Mouse (Mus musculus) G1E-ER4 (cell line): ENCODE results near the gene Gm49355. TPM values are rescaled to one million over a fixed set of nuclear protein-coding genes. Genes with fewer than 3 reads are reported as not detected.

Experiments used
- GATA1 ChIP-seq: IDR thresholded peaks from one replicate; pipeline ENCODE4 v1.8.0; 2012; ENCODE audit warnings: low read length, inconsistent platforms
- polyA plus RNA-seq: library from polyadenylated mRNA; stranded (reverse); fragments of >175 nt; gene quantifications from 2 replicates; pipeline ENCODE4 v1.2.3, GENCODE M21; 2012

Gm49355 gene
- polyA plus RNA-seq, 1 experiment: not detected

DNA sequence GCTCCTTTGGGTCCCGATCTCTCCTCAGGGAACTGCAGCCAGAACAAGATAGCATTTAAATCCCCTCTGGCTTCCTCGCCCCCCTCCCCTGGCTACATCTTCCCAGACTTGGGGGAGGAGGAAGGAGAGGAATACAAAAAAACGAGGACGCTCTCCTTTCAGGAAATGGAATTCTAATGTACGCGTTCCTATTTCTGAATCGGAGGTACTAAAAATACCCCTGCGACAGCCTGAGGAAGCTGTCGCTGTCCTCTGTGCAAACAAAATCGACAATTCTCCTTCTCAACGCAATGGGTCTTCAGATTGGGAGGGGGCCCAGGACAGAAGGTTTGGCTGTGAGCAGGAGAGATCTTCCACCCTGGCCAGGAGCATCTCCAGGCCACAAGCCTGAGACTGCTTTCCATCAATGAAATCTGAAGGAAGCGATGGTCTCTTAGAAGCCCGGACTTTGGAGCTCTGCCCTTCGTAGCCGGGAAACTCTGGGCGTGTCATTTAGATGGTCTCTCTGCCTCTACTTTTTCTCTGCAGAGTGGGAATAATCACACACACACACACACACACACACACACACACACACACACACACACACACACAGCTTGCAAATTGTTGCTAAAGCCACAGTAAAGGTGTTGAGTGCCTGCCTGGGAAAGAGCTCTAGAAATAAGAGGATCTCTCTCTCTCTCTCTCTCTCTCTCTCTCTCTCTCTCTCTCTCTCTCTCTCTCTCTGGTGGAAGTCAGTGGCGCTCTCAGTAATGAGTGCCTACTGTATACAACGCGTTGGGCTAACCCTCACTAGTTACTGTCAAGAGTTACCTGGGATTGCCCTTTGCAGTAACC, 56.7 kb downstream of the Gm49355 start:
- no peak for TF ChIP-seq GATA1

DNA sequence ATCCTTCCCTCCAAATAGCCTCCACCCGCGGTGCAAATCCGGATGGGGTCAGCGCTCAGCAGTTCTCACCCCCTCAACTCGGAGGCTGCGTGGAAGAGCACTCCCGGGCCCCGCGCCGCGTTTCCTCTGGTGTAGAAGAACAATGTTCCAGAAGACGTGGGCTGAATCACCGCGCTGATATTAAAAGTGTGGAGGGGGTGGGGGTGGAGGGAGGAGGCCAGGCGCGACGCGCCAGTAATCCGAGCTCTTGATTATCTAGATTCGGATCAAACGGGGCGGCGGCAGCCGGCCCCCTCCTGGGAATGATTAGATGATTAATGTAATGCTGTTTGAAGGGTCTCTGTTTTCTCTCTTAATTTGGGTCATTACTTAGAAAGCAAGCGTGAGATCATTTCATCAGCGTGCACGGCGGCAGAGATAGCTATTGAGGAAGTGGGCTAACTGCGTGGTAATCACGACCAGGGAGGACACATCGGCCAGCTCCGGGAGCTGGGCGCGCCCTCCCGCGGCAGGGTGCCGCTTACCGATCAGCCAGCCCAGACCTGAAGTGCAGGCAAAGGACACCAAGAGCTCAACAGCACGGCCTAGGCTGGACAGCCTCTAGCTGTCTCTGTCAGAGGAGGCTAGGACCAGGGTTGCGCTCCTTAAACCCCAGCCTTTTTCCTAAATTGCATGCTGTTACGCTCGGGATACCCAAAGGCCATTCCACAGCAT, 57.5 kb downstream of the Gm49355 start:
- no peak for TF ChIP-seq GATA1

DNA sequence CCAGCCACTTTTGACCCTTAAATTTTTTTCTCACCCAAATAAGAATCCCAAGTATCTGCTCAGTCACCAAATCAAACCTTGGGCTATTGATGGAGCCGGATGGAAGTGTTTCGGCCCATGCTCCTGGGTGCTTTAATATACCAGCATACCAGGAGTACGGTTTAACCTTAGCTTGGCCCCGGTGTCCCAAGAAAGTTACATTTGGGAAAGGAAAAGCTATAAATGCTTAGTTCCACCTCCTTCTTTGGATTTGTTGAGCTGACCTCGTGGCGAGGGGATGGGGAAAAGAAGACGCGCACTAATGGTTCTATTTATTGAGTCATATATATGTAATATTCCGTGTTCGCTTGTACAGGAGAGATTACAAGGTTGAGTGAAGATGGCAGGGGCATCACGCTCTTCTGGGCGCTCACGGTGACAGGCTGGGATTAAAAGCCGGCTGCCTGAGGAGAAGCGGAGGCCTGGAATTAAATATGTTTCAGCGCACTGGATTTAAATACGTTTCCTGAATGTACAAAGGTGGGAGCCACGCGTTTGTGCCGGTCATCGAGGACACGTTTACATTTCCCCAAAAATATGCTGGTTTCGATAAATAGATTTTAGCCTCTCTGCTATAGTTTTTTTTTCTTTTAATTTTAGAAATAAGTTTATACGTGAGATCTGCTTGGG, 58.1 kb downstream of the Gm49355 start:
- no peak for TF ChIP-seq GATA1

DNA sequence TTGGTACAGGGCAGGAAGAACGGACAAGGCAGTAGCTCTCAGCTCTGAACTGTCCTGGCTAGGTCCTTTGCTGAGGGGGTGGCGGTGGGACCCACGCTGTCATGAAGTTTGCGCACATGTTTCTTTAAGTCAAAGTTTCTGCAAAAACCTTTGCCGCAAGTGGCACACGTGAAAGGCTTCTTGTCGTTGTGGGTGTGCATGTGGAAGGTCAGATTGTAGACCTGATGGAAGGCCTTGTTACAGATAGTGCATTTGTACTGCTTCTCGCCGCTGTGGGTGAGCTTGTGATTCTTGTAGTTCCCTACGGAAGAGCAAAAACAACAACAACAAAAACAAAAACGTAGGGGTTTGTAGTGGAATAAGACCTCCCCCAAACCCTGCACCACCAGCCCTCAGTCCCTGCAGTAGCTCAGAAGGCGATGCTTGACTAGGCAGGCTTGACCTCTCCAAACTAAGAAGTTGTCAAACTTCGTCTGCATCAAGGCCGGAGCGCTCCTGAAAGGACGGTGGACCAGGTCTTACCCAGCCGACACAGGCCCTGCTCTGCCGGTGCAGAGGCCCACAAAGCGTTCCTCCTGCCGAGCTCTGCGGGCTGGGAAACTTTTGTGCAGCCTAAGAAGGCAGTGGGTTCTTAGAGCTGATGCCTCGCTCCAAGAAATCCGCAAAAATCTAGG, 58.8 kb downstream of the Gm49355 start:
- no peak for TF ChIP-seq GATA1

DNA sequence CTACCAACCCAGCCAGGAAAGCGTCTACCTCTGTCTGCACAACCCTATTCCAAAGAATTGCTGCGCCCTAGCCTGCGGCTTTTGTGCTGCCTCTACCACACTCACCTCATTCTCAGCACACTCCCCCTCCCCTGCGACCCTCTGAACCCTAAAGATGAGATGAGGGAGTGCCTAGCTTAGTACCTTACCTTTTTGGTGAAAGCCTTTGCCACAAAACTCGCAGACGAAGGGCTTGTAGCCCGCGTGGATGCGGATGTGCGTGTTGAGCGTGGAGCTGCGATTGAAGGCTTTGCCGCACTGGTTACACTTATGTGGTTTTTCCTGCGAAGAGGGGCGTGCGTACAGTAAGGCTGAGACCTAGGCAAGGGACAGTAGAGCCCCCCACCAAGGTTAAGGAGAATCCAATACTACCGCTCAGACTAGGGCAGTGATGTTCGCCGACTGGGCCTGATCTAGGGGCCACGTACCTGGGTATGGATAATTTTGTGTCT, 59.7 kb downstream of the Gm49355 start:
- TF ChIP-seq GATA1: no peak

DNA sequence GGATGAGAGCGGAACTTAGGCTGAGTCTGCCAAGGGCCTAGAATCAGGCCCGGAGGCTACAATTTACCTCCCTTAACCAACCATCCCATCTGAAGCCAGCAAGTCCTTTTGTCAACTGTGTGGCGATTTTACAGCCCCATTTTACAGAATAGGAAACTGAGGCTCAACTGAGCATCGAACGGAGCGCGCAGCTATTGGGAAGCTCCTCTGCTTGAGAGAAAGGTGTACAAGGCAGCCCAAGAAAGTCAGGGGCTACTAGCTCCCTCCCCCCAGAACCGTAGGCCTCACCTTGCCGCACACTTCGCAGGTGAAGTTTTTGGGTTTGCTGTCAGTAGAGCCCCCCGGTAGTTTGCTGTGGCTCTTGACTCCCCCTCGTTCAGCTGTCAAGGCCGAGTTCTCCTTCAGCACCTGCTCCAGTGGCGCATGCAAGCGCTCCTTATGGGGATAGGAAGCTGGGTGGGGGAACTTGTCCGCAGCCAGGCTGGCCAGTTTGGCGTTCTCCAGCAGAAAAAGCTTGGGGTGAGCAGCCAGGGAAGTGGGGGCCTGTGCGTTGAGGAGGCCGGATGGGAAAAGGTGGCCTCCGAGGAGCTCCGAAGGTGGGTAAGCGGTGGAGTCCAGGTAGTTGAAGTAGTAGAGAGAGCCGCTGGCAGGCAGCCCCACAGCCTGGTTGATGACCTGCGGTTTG, 60.4 kb downstream of the Gm49355 start:
- TF ChIP-seq GATA1: no peak

DNA sequence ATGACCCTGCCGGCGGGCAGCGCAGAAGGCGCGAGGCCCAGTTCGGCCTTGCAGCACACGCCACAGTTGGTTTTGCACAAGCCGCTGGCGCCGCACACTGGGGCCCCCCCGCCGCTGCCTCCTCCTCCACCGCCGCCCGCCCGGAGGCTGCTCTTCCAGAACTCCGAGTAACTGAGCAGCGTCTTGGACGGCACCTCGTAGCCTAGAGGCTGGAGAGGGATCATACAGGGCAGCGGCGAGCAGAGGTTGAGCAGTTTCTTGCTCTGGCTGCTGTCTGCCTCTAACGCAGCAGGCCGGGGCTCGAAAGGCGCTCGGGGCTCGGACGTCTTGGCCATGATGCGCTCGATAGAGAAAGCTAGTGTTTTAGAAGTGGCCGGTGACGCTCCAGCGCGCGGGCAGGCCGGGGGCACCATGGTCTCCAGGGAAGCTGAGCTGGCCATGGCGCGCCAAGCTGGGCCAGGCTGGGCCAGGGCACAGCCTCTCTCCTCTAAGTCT, 61.0 kb downstream of the Gm49355 start:
- no peak for TF ChIP-seq GATA1

DNA sequence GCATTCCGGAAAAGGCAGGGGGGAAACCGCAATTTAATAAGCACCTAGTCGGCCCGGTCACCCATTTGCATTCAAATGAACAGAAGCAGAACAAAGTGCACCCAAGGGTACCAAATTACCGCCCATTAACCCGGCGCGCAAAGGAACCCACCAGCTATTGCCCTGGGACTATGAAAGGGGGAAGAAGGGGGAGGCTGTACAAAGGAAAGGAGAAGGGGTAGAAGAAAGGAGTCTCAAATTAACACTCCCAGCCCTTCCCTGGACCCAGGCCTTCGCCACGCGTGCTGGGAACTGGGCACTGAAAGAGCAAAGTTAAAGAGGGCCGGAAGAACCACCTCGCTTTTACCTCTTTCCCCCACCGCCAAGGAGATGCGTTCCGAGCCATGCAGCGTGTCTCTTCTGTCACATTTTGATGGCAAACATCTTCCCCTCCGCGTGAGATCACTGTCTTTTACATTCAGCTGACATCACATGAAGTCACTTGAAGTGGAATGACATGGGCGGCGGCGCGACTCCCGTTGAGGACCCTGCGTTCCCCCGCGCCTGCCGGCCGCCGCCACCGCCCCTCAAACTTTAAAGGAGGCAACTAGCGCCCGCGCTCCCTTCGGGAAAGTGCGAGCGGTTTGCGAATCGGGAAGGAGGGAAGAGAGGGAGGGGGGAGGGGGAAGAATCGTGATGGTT, 61.6 kb downstream of the Gm49355 start:
- TF ChIP-seq GATA1: no peak

DNA sequence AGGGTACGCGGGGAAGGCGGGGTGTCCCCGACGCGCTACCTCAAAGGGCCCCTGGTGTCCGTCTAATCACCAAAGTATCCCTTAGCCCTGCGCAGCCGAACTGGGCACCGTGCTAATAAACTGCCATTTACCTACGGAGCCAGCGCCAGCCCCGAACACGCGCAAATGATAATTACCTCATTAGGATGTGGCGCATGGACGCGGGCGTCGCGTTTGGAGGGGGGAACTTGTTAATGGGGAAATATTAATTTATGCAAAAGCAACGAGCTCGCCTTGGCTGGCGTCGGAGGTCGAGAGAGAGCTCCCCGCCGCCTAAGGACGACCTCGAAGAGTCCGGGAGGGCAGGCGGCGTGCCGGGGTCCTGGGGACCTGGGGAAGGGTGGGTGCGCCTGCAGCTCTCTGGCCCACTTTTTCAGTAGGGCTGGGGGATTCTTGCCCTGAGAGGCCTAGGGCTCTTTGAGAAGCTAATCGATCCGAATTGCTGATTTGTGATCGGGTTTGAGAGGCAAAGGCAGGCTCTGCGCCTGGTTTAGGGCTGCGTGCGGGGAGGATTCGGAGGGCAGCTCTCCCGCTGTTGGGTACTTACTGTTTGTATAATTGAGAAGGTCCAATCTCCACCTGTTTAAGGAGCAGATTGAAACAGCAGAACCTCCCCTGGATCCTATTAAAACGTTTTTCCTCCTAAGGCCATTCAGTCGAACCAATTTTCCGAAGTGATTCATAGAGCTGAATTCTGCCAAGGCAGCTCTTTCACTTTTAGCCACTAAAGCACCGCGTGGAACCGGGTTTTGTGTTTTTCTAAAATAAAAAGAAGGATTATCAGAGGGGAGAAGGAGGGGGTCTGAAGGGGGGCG, 62.5 kb downstream of the Gm49355 start:
- no peak for TF ChIP-seq GATA1

DNA sequence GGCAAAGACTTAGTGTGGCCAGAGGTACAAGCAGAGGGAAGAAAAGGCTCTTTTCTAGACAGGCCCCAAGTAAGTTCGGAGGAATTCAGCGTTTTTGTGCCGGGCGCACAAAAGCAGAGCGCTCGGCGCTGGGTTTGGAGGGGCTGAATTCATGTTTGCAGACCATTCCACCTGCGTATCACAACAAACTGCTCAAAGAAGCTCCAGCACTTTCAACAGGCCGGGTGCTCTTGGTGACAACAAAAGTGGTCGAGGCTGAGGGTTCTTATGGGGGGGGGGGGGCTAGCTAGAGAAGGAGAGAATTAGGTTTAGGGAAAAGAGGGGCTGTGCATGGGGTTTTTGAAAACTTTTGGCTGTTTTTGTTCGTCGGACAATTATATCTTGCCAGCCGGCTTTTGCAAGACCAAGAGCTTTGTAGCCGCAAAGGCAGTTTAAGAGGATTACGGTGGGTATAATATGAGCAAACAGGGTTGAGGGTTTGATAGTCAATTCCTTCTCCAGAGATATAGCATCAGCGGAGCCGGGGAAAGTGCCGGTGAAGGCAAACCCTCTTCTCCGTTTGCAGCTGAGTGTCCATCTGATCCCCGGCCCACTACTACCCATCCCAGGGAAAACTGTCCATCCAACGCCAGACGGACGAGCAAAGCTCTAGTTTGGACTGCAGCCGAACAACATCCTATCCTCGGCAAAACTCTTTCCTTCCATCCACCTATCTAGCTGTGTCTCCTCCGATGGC, 63.3 kb downstream of the Gm49355 start:
- TF ChIP-seq GATA1: no peak

DNA sequence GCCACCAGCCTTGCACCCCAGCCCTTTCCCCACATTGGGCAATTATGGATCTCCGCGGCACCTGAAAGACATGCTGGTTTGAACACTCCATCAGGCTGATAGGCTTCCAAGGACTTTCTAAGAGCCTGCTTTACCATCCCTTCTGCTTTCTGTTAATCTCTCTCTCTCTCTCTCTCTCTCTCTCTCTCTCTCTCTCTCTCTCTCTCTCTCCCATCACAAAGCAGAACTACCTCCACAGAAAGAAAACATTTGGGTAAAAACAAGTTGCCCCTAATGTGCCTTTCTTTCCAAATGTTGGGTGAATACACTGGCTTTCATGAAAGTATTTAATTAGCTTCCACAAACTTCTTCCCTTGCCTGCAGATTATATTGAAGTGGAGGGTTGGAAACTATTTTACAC, 64.3 kb downstream of the Gm49355 start, which contains the start of gene Fezf2:
Gene Fezf2 (minus strand): TSS at position 101 of the 400 bp plus-strand sequence.
- no peak for TF ChIP-seq GATA1

DNA sequence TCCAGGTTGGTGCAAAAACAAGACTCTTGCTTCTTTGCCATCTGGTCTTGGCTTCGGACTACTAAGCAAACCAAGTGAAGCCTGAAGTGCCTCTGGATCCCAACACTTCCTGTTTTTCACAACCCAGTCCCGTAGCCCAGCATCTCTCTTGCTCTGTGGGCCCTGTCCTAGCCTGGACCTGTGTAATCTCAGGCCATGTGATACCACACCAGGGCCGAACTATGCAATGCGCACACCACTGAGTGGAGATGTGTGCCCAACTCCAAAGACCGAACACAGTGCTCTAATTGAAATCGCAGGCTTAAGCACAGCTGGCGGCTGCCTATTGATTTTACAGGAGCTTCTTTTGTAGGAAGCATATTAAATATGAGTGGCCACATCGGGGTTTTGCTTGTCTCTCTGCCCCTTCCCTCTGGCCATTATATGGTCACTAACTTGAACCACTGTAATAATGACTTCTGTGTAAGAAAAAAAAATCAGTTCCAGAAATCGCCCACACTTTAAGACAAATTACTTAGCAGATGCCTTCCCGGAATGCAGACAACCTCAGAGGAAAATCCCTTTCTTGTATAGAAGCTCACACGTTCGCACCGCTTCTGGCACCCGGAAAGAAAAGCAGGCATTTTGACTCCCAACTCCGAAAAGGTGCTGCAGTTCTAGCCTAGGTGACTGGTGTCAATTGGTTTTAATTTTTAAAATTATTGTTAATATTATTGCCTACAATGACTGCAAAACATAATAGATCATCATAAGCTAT, 65.7 kb downstream of the Gm49355 start:
- TF ChIP-seq GATA1: no peak
